Mouse (Mus musculus): Measurements from ENCODE around the gene Stx8.

Stx8 gene

DNA sequence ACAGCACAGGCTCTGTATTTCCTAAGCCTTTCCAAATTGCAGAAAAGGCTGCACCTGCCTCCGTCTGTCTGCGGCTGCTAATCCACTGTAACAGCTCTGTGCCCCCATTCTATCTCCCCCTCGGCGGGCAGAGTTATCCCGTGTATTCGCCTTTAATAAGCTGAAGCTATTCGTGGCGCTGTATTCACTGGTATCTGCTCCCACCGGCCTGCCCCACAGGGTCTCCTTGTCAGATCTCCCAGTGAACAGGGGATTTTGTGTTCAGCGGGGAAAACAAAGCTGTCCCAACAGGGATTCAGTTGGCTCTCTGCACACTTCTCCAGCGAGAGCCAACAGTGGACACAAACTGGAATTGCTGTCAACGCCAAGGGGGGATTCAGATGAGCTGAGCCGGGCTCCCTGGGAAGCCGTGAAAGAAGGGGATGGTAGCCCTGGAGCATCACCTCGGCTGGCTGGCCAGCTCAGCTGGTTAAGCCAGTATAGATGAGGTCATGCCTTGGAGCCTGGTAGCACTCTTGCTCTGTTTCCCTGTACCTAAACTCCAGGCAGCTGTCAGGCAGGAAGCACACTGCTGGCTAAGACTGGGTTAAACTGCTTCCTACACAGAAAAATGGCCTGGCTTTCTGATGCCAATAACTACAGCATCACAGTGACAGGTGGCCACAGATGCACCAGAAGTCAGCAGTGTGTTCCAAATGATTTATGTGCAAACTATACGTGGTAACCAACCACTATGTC lies 278.4 kb downstream of the Stx8 start:
- no peak for DNase-seq

DNA sequence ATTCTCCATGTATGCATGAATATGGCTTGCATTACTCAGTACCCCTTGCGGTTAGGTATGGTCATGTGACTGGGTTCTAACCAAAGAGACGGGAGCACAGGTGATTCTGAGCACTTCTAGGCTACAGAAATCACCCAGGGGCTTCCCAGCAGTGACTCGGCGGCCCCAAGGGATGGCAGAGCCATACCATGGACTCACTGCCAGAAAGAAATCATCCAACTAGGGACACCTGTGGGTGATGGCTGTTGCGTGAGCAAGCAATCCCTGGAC lies 278.9 kb downstream of the Stx8 start:
- DNase-seq, result no peak

DNA sequence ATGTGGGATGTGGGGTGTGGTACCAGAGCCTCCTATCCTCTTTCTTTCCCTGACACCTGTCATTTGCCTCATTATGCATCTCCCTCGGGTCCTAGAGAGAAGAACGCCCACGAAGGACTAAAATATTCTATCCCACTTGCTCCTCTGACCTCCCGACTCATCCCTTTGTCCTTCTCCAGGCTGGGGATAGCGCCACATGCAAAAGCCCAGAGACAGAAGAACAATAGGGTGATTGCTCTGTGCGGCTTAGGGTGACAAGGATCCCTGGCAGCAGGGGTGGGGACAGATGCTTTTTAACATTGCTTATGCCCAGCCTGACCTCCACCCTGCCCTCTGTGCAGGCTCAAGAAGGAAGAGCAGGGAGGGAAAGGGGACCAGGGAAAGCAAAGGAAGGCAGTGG lies 281.9 kb downstream of the Stx8 start:
- DNase-seq, result no peak

DNA sequence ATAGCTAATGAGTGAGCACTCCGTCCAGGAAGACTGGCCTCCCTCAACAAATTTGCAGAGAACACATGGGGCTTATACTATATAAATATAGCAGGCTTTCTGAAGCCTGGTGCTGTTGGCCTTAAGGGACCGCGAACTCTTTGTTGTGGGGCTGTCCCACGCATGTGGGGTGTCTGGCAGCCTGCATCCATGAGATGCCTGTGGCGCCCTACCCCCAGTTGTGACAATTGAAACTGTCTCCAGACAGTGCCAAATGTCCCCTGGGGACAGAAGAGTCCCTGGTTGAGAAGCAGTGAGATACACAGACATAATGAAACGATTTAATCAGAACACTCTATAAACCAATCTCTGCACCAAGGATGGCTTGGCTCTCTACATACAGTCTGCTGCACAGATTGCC lies 284.1 kb downstream of the Stx8 start:
- no peak for DNase-seq

DNA sequence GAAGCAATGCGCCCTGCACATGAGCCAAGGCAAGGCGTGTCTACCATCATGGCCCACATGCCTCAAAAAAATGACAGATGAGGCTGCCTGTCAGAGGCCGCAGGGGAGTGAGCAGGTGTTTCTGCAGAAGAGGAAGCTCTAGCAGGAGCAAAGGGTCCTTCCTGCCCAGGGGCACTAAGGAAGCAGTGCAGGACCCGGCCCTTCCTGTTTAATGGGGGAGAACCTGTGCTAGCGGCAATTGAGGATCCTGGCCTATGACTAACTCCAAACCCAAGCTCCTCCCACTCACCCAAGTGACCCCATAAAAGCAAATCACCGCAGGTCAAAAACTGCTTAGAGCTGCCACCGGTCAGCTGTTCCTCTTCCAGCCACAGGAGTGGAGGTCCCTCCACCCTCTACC lies 287.5 kb downstream of the Stx8 start:
- no peak for DNase-seq
